Mouse (Mus musculus): ENCODE results near the gene Aldh1b1.

Aldh1b1 gene

DNA sequence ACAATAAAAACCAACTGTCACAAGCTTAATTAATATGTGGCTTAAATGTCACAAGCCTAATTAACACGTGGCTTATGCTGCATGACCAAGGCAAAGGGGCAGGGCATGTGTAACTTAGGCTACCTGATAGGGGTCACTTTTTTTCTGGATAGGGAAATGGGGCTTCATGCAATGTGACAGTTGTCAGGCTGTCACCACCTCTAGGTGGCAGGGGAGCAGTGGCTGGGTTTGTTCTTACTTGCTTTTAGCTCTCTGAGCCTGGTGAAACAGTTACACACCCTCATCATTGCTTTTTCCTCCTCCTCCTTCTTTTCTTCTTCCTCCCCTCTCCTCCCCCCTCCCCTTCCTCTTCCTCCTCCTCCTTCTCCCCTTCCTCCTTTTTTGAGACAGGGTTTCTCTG is 15.2 kb upstream of the Aldh1b1 start:
- no peak for DNase-seq (ENCODE audit: low spot score)

DNA sequence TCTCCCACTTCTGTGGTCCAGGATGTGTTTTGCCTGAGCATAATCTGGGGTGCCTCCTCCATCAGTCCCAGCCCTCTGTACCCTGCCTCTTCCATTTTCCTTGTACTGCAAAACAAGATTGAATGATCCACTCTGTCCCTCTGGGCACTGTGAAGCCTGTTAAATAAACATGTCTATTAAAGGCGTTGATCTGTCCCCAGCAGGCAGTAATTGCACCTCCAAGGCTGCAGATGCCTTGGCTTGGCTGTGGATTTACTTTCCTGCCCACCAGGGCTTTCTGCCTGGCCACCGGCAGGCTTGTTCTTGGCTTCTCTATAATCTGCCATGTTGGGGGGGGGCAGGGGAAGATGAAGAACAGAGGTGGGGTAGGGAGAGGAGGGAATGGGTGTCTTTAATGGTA is 12.9 kb upstream of the Aldh1b1 start:
- DNase-seq (ENCODE audit: low spot score) = no peak

DNA sequence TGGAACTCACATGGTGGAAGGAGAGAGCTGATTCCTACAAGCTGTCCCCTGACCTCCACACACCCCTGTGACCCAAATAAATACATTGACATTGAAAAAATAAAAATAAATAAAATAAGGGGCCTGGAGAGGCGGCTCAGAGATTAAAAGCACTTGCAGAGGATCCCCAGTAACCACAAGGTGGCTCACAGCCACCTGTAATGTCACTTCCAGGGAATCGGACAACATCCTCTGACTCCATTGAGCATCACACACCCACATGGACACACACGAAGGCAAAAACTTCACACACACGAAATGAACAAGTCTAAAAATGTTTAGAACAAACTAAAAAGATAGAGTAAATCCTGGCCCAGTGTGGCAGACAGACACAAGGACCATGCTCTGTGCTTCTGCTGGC is 12.1 kb upstream of the Aldh1b1 start:
- no peak for DNase-seq (ENCODE audit: low spot score)

DNA sequence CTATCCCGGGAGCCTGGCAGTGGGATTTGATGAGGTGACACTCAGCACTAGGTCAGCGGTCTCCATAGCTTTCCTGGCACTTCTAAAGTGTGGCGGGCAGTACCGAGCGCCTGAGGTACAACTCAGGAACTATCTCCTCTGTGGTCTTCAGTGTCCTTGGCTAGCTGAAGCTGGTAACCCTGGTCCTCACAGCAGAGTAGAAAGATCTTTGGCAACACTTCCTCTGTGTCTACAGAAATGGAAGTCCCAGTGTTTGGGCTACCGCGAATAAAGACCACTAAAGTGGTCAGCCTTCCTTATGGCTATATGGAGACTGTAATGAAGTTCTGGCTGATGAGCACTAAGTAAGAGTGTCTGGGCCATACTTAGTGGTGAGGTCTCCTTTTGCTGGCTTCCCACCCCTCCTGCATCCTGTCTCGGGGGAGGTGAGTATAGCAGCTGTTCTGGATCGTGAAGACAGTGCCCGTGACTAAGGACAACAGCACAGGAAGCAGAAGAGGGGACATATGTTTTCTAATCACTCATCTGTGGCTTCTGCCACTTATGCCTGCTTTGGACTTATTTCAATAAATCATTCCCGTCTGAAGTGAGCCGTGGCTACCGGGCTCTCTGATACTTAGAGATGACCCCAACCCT is 10.3 kb upstream of the Aldh1b1 start:
- DNase-seq (ENCODE audit: low spot score) = no peak

DNA sequence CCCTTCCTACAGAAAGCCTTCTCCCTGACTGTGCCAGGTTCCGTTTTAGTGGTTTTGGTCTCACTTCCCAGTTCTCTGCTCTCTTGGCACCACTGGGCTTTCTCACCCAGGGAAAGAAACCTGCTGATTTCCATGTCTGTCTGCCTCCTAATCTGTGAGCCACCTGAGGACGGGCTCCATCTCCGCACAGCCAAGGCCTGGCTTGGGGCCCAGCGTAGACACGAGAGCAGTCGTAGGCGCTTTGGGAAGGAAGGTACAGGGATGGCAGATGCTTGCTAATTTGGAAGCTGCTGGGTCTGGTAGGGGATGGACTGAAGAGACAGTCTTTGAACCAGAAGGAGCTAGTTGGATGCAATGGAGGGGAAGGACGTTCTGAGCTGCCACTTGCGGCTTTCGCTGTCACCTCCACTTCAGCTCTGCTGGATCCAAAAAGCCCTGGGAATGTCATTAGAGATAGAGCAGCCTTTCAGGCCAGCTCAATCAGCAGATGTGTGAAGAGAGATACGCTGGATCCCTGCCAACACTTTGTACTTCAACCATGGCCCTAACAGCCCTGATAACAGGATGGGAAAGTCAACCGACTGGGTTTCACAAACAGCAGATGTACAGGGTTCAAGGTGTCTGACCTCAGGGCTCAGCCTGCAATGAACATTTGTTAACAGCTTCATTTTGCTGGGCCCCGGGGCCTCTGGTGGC is 9.4 kb upstream of the Aldh1b1 start:
- DNase-seq (ENCODE audit: low spot score) = peak; percentile 16

DNA sequence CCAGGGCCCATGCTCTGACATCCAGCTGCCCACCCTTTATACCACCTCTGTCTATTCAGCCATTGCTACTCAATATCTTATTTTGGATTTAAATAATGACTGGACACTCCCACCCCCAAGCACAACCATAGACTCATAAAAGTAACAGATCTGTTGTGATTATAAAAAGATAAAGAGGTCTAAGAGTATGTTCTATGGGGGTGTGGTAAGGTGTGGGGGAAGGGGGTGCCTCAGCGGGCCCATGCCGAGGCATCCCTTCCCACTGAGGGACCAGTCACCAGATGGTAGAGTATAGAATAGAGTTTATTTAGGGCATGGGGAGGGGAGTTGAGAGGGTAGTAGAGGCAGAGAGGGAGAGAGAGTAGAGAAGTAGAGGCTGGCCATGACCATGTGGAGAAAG is 8.8 kb upstream of the Aldh1b1 start:
- DNase-seq (ENCODE audit: low spot score) = no peak

DNA sequence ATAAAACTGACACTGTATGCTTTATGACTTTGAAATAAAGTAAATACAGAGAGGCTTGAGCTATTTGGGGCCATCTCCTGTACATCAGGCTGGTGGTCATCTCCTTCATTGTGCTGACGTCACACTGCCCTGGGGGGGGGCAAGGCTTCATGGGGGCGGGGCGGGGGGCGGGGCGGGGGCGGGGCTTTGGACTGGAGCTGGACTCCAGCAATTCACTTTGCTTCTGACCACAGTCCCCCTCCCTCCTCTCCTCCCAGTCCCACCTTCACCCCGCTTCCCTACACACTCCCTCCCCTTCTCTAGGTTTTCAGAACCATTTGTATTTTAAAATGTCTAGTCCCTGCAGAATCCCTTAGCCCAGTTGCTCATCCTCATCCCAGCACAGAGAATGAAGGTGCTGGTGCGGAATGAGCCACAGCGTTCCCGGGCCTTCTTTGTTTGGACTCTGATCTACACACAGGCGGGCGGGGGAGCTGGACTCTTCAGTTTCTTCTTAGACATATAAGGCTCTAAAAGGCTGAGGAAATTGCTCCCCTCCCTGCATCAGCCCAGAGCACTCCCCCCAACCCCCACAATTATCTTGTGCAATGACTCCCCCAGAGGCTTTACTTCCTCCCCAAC is 3.5 kb upstream of the Aldh1b1 start:
- DNase-seq (ENCODE audit: low spot score) = no peak

DNA sequence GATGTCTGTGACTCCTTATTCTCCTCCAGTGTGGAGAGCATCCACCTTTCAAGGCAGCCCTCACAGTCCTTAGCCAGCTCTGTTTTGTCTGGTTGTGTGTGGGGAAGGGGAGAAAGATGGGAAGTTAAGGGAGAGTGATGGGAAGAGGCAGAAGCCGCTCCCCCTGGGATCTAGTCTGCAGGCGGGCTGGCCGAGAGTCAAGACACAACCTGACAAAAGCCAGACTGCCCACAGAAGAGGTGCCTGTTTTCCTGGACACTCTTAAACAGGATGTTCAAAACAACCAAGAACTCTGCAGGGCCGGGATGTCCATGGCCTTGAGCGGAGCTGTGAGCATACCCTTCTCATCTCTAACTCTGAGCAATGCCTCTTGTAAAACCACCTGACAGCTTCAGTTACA is 2.1 kb upstream of the Aldh1b1 start:
- no peak for DNase-seq (ENCODE audit: low spot score)

DNA sequence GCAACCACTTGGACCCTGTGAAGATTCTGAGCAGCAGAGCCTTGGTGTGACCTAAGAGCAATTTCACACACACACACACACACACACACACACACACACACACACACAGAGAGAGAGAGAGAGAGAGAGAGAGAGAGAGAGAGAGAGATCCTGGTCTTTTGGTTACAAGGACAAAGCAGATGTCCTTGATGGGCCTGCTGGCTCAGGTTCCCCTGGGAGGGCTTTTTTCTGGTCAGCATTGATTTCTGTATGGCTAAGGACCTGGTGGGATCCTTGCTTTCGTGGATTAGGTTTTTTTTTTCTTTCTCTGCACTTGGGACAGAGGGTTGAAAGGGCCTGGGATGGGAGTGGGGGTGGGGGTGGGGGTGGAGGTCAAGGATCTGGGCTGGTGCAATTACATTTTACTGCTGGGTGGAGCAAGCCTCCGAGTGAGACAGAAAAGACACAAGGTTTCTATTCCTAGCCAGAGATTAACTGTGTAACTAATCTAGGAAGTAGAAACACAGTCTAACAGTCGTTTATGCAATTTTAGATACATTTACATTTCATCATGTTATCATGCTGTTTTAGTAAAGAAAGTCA is 1.2 kb downstream of the Aldh1b1 start:
- DNase-seq (ENCODE audit: low spot score) = no peak

DNA sequence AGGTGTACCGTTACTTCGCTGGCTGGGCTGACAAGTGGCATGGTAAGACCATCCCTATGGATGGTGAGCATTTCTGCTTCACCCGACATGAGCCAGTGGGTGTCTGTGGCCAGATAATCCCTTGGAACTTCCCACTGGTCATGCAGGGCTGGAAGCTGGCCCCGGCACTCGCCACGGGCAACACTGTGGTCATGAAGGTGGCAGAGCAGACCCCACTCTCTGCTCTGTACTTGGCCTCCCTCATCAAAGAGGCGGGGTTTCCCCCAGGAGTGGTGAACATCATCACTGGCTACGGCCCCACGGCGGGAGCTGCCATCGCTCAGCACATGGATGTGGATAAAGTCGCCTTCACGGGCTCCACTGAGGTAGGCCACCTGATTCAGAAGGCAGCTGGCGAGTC is 4.1 kb downstream of the Aldh1b1 start:
- no peak for DNase-seq (ENCODE audit: low spot score)

DNA sequence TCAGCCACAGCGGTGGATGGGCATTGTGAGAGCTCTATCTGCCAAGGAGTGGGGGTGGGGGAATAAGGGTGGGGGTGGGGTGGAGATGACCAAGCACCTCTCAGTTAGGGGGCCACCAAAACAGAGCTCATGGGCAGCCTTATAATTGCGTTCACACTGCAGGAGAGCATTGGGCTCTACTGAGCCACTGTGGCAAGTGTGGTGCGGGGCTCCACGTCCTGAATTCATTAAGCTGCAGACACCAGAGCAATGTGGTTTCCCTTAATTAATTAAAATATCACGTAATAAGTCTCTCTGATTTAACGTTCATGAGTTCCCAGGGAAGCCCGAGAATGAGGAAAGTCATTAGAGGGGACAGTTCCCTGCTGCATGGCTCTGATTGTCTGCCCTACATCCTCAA is 9.2 kb downstream of the Aldh1b1 start:
- no peak for DNase-seq (ENCODE audit: low spot score)

DNA sequence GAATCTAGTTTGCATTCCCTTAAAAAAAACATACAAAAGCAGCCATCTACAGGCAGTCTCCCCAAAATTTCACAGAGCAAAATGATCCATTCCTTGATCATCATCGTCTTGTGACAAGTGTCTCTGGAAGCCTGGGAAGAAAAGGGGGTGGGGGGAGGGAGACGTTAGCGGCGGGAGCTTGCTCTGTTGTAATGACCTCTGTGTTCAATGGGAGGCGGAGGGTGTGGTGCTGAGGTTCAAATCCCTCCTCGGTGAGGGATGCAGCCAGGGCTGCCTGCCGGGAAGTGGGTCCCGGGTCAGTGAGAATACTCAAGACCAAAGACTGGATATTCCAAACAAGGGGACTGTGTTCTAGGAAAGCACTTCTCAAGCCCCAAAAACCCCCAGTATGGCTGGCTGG is 12.4 kb downstream of the Aldh1b1 start:
- no peak for DNase-seq (ENCODE audit: low spot score)

DNA sequence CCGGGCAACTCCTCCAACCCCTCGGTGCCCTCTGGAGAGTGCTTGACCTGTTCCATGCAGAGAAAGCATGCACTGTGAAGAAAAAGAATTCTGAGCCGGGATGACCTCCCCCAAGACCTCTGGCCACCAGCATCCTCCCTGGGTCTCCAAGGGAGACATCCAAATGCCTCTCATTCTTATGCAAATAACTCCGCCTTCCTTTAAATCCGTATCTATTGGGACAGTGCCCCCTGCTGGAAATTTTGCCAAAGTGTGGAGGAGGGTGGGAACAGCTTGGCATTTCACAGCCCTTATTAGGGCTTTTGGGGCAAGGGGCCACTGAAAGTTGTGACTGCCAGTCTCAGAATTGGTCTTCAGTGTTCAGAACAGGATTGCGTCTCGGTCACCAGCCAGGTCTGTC is 16.7 kb downstream of the Aldh1b1 start:
- peak; percentile 6 for DNase-seq (ENCODE audit: low spot score)

DNA sequence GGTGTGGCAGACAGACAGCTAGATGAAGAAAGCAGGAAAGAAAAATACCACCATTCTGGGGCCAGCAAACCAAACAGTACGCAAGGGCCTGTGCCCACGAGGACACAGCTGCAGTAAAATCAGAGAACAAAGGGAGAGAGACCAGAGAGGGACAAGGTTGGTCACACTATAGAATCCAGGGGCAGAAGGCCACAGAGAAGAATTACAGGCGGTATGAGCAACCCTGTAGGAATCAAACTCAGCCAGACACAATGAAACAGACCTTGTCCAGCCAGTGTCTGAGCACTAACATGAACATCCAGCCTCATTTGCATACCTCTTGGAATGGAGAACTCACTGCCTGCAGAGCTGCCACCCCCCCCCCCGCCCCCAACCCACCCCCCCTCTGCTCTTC is 20.0 kb downstream of the Aldh1b1 start:
- no peak for DNase-seq (ENCODE audit: low spot score)

DNA sequence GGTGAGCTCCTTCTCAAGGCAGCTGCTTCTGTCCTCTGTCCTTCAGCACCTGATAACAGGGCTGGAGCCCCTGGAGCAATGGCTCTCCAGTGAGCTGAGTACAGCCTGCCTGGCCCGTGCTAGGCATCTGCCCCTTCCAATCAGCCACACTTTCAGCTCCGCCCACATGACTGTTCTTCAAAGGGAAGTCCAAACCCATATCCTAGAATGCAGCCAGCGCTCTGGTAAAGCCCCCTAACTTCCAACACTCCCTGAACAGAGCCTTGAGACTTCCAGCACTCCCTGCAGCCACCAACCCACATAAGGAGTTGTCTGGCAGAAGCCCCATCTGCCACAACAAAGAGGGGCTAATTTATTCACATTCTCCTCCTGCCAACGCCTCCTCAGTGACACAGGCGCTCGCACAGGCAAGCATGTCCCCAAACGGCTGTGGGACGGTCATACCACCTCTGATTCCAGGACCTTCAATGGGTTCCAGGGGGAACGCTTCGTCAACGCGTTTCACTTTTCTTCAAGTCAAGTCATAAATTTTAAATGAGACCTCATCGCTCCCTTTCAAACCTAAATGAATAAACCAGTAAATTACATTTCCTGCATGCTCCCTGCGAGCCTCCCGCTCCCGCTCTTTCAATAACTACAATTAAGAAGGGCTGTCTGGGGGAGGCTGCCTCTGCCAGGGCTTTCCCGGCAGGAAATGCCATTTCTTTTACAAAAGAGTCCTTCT is 20.5 kb downstream of the Aldh1b1 start:
- DNase-seq (ENCODE audit: low spot score) = no peak

DNA sequence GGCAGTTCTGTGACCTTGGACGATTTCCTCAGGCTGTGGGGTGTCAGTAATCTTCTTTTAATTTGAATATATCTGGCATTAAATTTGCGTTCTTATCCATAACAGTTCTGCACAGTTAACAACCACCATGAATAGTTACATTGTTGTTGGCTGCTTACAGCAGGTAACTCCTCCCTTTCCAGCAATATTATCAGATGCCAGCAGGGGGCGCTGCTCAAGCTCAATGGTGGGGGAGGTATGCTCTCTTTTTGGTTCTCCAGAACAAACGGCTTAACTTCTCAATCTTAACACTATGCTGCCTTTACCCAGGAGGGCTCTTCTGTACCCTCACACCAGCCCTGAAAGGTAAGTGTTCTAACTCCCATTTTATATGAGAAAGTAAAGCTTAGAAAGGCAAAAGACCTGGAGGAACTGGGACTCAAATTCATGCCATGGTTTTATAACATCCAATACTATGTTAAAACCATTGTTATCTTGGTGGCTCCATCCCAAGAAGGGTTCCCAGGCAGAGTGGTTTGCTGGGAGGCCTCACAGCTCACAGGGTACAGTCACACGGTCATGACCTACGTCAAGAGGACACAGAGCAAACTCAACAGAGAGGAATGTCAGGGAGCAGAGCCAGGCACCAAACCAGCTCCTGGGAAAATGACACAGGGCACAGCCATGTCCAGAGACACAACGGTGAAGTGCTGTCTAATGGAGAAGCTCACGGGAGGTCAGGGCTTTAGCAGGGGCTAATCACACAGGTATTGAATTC is 21.4 kb downstream of the Aldh1b1 start:
- DNase-seq (ENCODE audit: low spot score) = peak; percentile 44

DNA sequence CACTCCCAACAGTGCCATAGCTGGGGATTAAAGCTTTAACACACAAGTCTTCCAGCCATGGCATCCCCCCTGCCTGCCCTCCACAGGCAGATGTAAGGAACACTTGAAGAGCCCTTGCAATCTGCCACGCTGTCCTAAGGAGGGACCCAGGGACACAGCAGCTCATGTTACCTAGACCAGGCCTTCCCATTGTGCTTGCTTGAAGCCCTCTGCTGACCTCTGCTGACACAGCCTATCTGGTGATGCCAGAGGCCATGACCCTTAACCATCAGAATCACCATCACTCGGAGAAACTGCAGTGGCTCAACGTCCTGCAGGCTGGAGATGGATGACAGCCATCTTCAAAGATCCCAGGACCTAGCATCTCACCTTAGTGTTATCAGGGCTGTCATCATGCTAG is 23.2 kb downstream of the Aldh1b1 start:
- no peak for DNase-seq (ENCODE audit: low spot score)

DNA sequence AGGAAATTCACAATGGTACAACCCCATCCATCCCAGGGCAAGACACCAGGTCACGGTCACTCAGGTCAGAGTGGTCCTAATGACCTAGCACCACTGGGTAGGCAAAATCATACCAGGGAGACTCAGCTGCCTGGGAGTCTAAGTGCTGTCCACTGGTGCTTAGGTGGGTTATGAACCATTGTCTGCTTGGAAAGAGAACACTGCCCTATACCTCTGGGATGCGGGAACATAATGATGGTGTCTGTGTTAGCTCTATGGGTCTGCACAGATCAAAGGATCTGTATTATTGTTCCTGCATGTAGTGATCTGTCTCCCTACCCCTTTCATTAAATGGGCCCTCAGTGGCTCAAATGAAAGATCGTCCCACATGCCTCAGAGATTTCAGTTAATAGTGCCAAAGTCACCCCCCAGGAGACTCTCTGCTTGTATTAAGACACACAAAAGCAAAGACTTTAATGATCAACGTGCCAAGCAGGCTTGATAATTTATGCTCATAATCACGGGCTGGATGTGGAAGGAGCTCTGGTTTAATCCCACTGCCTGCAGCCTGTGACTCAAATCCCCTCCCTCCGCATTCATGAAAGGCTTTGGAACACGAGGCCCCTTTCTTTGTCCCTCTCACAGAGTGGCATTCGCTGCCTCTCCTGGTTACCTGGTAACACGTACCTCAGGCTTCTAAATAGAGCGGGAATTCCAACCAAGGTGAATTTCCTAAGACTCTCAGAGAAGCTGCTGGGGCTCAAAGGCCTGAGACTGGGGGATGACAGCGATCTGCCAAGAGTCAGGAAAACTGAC is 24.2 kb downstream of the Aldh1b1 start:
- DNase-seq (ENCODE audit: low spot score) = no peak

DNA sequence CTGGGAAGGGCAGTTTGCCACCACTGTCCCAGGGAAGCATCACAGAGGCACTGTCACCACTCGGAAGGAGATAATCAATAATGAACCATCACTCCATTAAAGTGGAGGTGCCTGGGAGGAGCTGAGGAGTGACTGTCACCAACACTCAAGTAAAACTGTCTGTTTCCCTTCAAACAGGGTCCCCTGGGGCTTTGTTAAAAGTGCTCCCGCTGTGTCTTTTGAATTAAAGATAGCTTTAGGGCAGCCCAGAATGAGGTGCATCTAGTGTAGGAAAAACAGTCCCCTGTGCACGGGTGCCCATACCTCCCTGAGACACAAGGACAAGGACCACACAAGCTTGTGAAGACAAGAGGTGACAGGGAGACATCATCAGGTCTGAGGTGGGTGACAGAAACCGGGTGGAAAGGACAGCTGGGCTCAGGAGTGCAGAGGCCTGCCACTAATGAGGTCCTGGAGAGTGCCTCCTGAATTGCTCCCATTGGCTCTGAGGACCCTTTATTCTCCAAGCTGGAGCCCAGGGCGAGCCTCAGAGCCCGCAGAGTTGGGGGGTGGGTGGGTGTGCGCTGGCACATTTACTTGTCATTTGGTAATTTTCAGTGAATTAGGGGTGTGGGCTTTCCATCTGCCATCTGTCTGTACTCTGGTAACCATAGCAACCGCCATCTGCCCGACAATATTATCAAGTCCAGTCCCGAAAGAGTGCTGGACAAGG is 25.4 kb downstream of the Aldh1b1 start:
- no peak for DNase-seq (ENCODE audit: low spot score)

DNA sequence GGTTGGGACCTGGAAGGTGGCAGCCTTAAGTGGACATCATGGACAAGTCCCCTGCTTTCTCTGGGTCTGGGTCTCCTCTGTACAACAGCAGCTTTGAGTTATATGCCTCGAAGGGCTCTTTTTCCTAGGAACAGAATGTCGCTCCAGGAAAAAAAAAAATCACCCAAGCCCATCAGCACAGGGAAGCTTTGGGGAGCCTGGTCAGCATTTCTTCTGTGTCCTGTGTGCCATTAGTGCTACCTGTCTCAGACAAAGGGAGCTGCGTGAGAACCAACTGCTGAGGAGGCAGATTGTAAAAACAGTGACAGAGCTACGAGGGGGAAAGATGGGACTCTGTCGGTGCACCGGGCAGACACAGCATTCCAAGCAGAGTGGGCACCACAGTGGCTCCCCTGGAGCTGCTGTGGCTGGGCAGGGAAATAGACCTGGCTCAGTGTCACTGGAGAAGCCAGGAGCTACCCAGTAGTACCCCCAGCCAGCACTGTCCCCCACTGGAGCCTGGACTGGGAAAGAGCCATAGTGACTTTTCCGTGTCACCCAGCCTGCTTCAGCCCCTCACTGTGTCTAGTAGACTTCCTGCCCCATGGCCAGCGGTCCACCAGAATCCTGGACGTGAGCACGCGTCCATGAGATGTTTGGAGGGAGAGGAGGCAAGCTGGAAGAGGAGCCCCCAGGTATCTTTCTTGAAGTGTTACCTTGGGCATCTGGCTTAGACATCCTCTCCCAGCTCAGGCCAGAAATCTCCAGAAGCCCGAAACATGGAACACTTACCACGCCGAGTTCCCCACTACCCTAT is 26.1 kb downstream of the Aldh1b1 start:
- DNase-seq (ENCODE audit: low spot score) = no peak
